Mouse (Mus musculus) lung, embryonic 16.5 days (tissue): ENCODE results near the gene Fcrla. TPM values are rescaled to one million over a fixed set of nuclear protein-coding genes. Genes with fewer than 3 reads are reported as not detected.

ENCODE experiments used
- ATAC-seq: fragments of 200-750 bp; cut with Nextera tagmentation; 2 replicates; pipeline ENCODE4 v1.8.0; 2017; ENCODE audit warnings: low read depth, mild to moderate bottlenecking, moderate library complexity
- H3K27ac ChIP-seq: fragments of 300-500 bp; sonication (generic); 2 replicates; pipeline ENCODE4 v1.5.1; 2014; ENCODE audit warnings: mild to moderate bottlenecking, control low read depth, low read length
- H3K27me3 ChIP-seq: fragments of 300-500 bp; sonication (generic); 2 replicates; pipeline ENCODE4 v1.6.1; 2014; ENCODE audit warnings: low read depth, low read length, mixed read lengths; ENCODE audit not compliant: control insufficient read depth, insufficient read depth
- H3K36me3 ChIP-seq: fragments of 300-500 bp; sonication (generic); 2 replicates; pipeline ENCODE4 v1.6.1; 2014; ENCODE audit warnings: low read length; ENCODE audit not compliant: control insufficient read depth, insufficient read depth
- H3K4me1 ChIP-seq: fragments of 300-500 bp; sonication (generic); replicated peaks from 2 replicates; pipeline ENCODE4 v1.6.1; 2014; ENCODE audit warnings: low read length, mixed read lengths; ENCODE audit not compliant: control insufficient read depth, insufficient read depth
- H3K4me2 ChIP-seq: fragments of 300-500 bp; sonication (generic); 2 replicates; pipeline ENCODE4 v1.6.1; 2014; ENCODE audit warnings: low read depth, low read length, control low read depth
- H3K4me3 ChIP-seq: fragments of 300-500 bp; sonication (generic); 2 replicates; pipeline ENCODE4 v1.5.1; 2014; ENCODE audit warnings: mild to moderate bottlenecking, low read length, control low read depth
- H3K9ac ChIP-seq: fragments of 300-500 bp; sonication (generic); 2 replicates; pipeline ENCODE4 v1.6.1; 2014; ENCODE audit warnings: low read length, control low read depth
- H3K9me3 ChIP-seq: fragments of 300-500 bp; sonication (generic); 2 replicates; pipeline ENCODE4 v1.6.1; 2016; ENCODE audit warnings: low read length; ENCODE audit not compliant: control insufficient read depth
- WGBS: fragments of 180-500 bp; shearing (Covaris S2); extraction: QIAGEN DNeasy Blood & Tissue Kit; methylation state at CpG from one replicate; pipeline ENCODE4 v1.1.7; 2014; 5-methylcytosine and 5-hydroxymethylcytosine counted together
- polyA plus RNA-seq: library from polyadenylated mRNA; unstranded; fragments of >200 nt; fragmentation: Nextera tagmentation; extraction: Ambion mirVana; gene quantifications from 2 replicates; pipeline ENCODE4 v1.2.1, GENCODE M21; 2015

The Fcrla gene
- polyA plus RNA-seq, 1 experiment from 2014 or later, result not detected

GRCm38 (mm10) chr1:170898413-170899075 is 28.8 kb downstream of the Fcrla start:
- Histone ChIP-seq H3K4me2 (no peak overlapping the region), H3K9me3 (no peaks in the 10 kb centered on the region), H3K27me3 (peaks cover 7% of the 10 kb centered on the region; the same call in 1 of the 2 replicates), H3K4me1 (no peaks in the 10 kb centered on the region), H3K9ac (no peak overlapping the region), H3K36me3 (no peaks in the 10 kb centered on the region), H3K27ac (no peak overlapping the region), H3K4me3 (no peak overlapping the region)
- ATAC-seq, result no peak
- 41% methylated on average over 16 of the region's 16 CpGs for WGBS

- no peaks in the 10 kb centered on the region for H3K9me3 ChIP-seq
- no peak overlapping the region for H3K9ac ChIP-seq
- H3K4me1 ChIP-seq, result no peaks in the 10 kb centered on the region
- no peak overlapping the region for H3K4me3 ChIP-seq
- WGBS, result 76% methylated on average over 5 of the region's 5 CpGs
- H3K27me3 ChIP-seq, result peaks cover 8% of the 10 kb centered on the region; the same call in 1 of the 2 replicates
- H3K4me2 ChIP-seq, result no peak overlapping the region
- no peak overlapping the region for H3K27ac ChIP-seq
- ATAC-seq, result no peak
- H3K36me3 ChIP-seq, result no peaks in the 10 kb centered on the region
Measured at GRCm38 (mm10) chr1:170896651-170897281, 30.6 kb downstream of the Fcrla start.

GRCm38 (mm10) chr1:170894603-170895602 is 32.5 kb downstream of the Fcrla start:
- no peak overlapping the region for H3K4me2 ChIP-seq
- H3K9ac ChIP-seq, result no peak overlapping the region
- H3K27me3 ChIP-seq, result peaks cover 9% of the 10 kb centered on the region; the same call in 1 of the 2 replicates
- H3K4me1 ChIP-seq, result no peaks in the 10 kb centered on the region
- H3K9me3 ChIP-seq, result no peaks in the 10 kb centered on the region
- H3K36me3 ChIP-seq, result no peaks in the 10 kb centered on the region
- no peak for ATAC-seq
- no peak overlapping the region for H3K4me3 ChIP-seq
- 58% methylated on average over 9 of the region's 9 CpGs for WGBS
- no peak overlapping the region for H3K27ac ChIP-seq

DNA sequence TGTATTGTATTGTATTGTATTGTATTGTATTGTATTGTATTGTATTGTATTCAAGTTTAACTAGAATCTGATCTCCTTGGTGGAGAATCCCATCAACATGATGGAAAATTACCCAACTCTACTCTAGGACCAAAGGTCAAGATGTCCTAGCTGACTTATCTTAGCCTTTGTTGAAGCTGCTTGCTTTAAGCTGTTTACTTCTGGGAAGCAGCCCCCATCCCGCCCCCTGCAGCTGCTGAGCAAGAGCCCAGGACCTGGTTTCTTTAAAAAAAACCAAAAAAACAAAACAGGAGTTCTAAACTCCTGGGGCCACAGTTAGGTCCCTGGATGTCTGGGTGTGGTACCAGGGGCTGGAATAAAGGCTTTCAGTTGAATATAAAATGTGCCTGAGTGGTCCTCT is 35.1 kb downstream of the Fcrla start:
- H3K4me1 ChIP-seq, result no peaks in the 10 kb centered on the region

DNA sequence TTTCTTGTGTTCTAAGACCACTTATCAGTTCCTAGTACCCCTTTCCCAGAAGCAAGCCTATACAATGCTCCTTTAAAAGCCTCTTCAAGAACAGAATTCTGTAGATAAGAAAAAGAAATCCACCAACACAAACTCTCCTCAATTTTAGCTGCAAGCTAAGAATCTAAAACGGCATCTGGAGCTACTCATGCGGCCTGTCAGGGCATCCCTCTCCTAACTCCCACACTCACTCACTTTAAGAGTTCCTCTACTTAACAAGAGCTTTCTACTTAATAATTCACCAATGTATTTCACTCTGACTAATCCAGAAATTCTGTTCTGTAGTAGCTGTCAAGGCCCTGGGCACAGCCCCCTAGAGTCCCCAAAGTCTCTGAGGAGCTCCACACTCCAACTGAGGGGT is 35.7 kb downstream of the Fcrla start:
- Histone ChIP-seq H3K4me2 (no peak overlapping the region), H3K36me3 (no peaks in the 10 kb centered on the region), H3K9ac (peak overlapping the region; percentile 23; the same call in 1 of the 2 replicates), H3K27ac (no peak overlapping the region), H3K4me3 (no peak overlapping the region), H3K4me1 (no peaks in the 10 kb centered on the region), H3K9me3 (no peaks in the 10 kb centered on the region), H3K27me3 (peaks cover 2% of the 10 kb centered on the region; the same call in 1 of the 2 replicates)
- WGBS, result 40% methylated on average over 2 of the region's 2 CpGs
- ATAC-seq, result no peak

More for the DNA sequence above, 35.1 kb downstream of the Fcrla start:
- Histone ChIP-seq H3K4me3 (no peak overlapping the region), H3K9ac (no peak overlapping the region), H3K27me3 (peaks cover 2% of the 10 kb centered on the region; the same call in 1 of the 2 replicates), H3K9me3 (no peaks in the 10 kb centered on the region), H3K4me2 (no peak overlapping the region), H3K27ac (no peak overlapping the region), H3K36me3 (no peaks in the 10 kb centered on the region)
- WGBS, result 43% methylated on average over 1 of the region's 1 CpGs
- ATAC-seq, result no peak

DNA sequence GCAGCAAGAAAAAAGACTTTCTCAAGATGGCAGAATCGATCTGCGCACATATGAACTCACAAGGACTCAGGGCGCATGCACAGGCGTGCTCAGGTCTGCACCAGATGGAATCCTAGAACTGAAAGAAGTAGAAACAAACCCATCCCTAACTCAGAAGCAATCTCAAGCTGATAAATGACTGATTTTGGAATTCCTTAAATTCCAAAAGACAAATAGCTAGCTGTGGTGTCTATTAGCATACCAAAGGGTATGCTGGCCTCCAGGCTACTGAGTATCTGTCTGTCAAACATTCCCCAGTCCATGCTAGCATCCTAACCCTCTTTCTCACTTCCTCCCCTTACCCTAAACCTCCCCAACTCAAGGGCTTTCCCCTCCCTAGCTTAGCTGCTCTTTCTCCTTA is 38.1 kb downstream of the Fcrla start:
- H3K9me3 ChIP-seq, result no peaks in the 10 kb centered on the region
- 74% methylated on average over 4 of the region's 4 CpGs for WGBS
- peaks cover 2% of the 10 kb centered on the region for H3K4me1 ChIP-seq
- no peak overlapping the region for H3K4me2 ChIP-seq
- H3K4me3 ChIP-seq, result no peak overlapping the region
- no peaks in the 10 kb centered on the region for H3K36me3 ChIP-seq
- H3K9ac ChIP-seq, result no peak overlapping the region
- H3K27me3 ChIP-seq, result peaks cover 2% of the 10 kb centered on the region; the same call in 1 of the 2 replicates
- no peak overlapping the region for H3K27ac ChIP-seq
- ATAC-seq, result no peak

DNA sequence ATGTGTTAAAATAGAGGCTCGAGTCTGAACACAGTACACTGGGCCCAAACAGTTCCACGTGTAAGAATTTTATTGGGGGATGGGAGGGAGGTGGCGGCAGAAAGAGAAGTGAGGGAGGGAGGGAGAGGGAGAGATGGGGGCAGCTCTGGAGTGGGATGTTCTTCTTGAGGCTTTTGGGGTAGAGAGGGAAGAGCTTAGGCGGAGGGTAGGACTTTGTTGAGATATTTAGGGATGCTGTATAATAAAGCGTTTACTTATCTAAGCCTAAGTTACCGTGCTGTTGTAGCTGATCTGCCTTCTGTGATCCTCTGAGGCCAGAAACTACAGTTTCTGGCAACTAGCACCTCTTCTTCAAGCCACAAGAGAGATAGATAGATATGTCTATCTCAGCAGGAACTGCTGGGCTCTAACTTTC is 41.3 kb downstream of the Fcrla start:
- H3K27me3 ChIP-seq, result no peaks in the 10 kb centered on the region
- H3K4me1 ChIP-seq, result peaks cover 6% of the 10 kb centered on the region
- peaks cover 2% of the 10 kb centered on the region; the same call in 1 of the 2 replicates for H3K36me3 ChIP-seq
- H3K27ac ChIP-seq, result no peak overlapping the region
- no peak for ATAC-seq
- no peak overlapping the region for H3K9ac ChIP-seq
- no peak overlapping the region for H3K4me2 ChIP-seq
- 32% methylated on average over 6 of the region's 6 CpGs for WGBS
- H3K4me3 ChIP-seq, result no peak overlapping the region
- H3K9me3 ChIP-seq, result no peaks in the 10 kb centered on the region

DNA sequence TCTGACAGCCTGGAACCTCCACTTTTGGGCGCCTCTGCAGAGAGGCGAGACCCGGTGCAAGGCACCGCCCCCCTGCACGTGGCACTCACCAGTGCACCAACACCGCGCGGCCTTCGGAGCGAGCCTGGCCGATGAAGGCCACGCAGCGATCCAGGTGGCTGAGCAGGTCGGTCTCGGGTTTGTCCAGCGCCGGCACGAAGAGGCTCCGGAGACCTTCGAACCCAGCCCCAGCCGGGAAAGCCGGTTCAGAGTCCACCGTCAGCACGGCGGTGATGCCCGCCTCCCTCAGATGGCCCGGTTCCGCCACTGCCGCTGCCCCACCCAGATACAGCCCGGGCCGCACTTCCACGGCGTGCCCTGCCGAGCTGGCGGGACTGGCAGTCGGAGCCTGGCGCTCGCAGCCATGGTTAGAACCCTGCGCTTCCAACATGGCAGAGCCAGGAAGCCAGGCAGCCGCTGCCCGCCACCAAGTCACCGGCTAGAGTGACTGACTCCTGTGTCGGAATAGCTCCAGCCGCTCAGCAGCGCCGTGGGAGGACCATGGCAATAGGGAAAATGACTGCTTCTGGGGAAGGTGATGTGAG is 42.3 kb downstream of the Fcrla start, which contains the start of the genes Gm26620 and Dusp12:
Gene Gm26620, plus strand, starts transcription at position 88 of the 584 bp plus-strand sequence.
Gene Dusp12, minus strand, starts transcription at position 563 of the 584 bp plus-strand sequence.
- peak within 1 kb of the TSS; percentile 92 for H3K4me2 ChIP-seq
- peak within 1 kb of the TSS; percentile 82 for H3K27ac ChIP-seq
- H3K4me3 ChIP-seq, result peak within 1 kb of the TSS; percentile 98
- ATAC-seq, result peak; percentile 94
- no peaks in the 10 kb centered on the region for H3K9me3 ChIP-seq
- peaks cover 5% of the 10 kb centered on the region; the same call in 1 of the 2 replicates for H3K36me3 ChIP-seq
- WGBS, result 0% methylated on average over 46 of the region's 46 CpGs
- peaks cover 6% of the 10 kb centered on the region for H3K4me1 ChIP-seq
- no peaks in the 10 kb centered on the region for H3K27me3 ChIP-seq
- H3K9ac ChIP-seq, result peak within 1 kb of the TSS; percentile 96
